Mouse (Mus musculus): ENCODE data around the gene Zfp963.
A peak's percentile ranks its signal among the peaks of the same experiment; 100 is the strongest.
"Not testable (repeated sequence)": the region's sequence is repeated elsewhere in the genome, so short reads cannot be mapped to it uniquely, and the experiment has no call there.

Zfp963 gene

DNA sequence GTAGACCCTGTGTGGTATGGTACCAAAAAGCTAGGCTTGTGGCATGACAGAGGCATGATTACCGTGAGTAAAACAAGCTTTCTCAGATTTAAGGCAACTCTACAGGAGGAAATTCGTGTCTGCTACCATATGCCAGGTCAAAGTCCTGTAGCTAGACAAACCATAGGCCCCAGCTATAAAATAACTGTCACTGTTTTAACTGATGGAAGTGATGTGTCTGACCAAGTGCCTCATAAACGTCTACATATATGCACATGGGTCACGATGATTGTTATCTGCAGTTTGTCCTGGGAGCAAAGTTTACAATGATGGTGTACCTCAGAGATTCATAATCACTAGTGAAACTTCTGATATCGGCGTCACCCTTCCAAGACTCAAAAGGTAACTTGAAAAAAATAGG lies 9.0 kb downstream of the Zfp963 start:
- no peak for DNase-seq (ENCODE audit: low read depth, low spot score)

DNA sequence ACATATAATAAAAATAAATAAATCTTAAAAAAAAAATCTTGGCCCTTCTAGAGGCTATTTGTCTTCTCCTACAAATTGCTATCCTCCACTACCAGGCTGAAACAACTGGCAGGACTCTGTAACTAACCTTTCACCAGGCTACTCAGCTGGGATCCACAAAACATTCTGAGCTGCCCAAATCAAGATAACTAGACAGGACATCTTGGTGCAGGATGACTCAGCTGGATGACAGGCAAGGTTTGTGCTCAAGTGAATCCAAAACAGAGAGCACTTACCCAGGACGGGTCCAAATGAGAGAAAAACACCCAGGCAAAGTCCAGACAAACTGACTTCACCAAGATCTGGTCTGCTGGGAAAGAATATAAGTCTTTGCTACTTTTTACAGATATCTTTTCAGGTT lies 14.3 kb downstream of the Zfp963 start:
- no peak for DNase-seq (ENCODE audit: low read depth, low spot score)

DNA sequence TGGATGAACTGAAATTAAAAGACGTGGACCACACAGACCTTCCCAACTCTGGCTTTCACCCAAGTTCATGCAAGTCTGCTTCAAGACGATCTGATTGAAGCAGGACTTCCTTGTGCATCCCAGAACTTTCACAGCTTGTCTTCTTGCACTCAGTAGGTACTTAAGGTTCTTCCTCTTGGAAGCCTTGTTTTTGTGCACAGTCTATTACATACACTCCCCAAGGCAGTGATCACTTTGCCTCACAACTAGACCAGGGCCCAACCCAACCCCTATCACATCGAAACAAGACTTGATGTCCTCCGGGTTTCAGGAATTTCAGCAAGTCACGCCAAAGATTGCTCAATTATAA lies 32.6 kb downstream of the Zfp963 start:
- no peak for DNase-seq (ENCODE audit: low read depth, low spot score)

DNA sequence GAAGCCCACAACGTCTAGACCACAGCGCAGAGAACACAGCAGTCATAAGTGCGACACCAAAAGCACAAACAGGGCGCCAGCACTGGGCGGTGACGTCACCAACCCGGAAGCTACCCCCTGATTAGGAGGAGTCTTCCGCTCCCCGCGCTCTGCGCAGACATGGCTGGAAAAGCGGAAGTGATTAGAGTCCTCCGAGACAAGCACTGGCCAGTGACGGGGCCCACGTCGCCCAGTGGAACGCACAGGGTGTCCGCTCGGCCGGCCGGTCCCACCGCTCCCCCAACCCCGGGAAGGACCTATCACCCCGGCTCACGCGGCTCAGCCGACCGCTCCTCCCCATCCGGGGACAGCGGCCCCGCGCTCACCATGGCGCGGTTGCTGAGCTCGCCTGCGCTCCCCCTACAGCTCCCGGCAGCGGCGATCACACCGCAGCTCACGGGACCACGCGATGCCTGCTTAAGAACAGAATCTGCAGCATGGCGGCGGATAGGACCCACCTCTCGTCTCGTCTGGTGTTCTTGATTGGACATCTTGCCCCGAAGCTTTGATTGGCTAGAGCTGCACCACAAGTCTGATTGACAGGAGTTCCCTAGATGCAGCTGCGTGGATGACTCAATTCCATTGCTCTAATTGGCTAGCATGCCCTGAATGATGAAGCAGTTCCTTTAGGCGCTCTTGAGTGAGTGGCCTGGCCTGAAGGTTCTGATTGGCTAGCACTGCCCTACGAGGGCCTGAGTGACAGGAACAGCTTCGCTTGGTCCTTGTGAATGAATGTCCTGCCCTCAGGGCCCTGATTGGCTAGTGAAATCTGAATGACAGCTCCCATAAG lies 33.2 kb downstream of the Zfp963 start:
- DNase-seq (ENCODE audit: low read depth, low spot score) = peak; percentile 100

DNA sequence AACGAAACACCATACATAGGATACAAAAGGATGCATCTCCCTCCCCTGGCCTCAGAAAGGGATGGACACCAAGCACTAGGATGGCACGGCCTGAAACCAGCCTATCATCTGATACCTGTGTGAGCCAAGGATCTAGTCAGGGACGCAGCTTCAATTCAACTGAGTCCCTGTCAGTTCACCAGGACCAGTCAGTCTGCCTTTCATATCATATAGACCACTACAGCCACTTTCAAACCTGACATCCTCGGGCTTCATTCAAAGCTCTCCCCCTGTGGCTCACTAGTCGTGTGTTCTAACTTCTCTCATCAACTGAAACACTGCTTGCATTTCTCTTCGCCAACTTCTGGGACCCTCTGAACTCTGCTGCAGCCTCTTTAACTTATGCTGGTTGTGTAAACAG lies 34.4 kb downstream of the Zfp963 start:
- no peak for DNase-seq (ENCODE audit: low read depth, low spot score)

DNA sequence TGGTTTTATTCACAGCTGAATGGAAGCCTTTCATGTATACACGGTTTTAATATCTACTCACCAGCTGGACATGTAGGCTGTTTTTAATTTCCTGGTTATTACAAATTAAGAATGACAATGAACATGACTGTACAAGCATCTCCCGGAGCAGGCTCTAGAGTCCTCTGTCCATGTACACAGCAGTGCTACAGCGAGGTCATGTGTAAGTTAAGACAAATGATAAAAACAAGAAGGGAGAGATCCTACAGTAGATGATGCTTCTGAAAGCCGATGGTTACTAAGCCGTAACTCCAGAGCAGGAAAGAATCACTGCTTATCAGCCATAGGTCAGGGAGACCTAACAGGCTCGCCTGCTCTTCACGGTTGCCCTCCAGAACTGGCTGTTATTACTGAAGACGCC lies 36.3 kb downstream of the Zfp963 start:
- DNase-seq (ENCODE audit: low read depth, low spot score) = no peak

DNA sequence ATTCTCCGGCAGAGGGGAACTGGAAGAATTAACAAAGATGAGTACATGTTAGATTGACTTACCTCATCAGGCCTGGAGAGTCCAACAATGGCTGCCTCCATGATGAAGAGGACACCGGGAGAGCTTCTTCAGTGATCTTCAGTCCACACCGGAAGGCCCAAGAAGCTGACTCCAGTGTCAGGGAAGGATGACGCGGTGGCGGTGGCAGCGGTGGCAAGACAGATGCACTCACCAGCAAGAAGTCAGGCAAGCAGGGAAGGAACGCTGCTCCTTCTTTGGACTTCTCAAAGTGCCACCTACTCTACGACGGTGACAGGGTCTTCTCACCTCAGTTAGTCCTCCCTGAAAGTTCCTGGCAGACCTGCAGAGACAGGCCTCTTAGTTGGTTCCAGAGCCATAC lies 39.1 kb downstream of the Zfp963 start, which contains the start of gene Zfp869:
Gene Zfp869 (minus strand): TSS at position 101 of the 400 bp plus-strand sequence.
- DNase-seq (ENCODE audit: low read depth, low spot score) = not testable (repeated sequence)

DNA sequence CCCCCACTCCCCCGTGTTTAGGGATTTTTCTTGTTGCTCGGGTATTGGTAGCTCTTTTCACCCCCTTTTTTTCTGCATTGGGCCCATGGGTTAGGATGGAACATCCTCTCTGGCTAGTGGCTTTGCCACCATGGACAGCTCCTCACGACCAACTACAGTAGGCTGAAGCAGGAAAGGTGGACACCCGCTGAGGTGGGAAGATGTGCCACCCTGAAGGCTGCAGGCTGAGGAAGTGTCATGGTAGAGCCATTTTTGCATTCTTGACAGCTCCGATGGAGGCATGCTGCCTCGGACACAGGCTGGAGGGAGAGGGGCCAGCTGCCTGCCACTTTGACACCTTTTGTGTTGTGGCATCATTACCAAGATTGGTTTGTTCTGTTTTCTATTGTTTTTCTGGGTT lies 48.0 kb downstream of the Zfp963 start:
- DNase-seq (ENCODE audit: low read depth, low spot score) = no peak

All from brain, adult 2 months (tissue).